Mouse (Mus musculus) gastrocnemius, adult 18-20 months (tissue): Measurements from ENCODE around the gene Slc4a3. TPM values are rescaled to one million over a fixed set of nuclear protein-coding genes. Genes with fewer than 3 reads are reported as not detected.

Source experiments
- DNase-seq: peaks from one replicate; pipeline ENCODE4 v3.0.0; 2021; ENCODE audit warnings: low spot score
- long read RNA-seq, 2 experiments: library from polyadenylated mRNA; stranded (forward); transcript quantifications; one replicate each; pipeline ENCODE4 v2.0.0; 2021
- total RNA-seq, 2 experiments: library from RNA; stranded (reverse); gene quantifications; 2 replicates each; pipeline ENCODE4 v1.2.3; 2021

The Slc4a3 gene
- 1 to 10 TPM; 6.0 to 9.2 TPM for total RNA-seq
- long read RNA-seq, experiment 1, partial matches to known transcripts, result 3 of 7 reads
- long read RNA-seq, experiment 1, other reads (novel, unspliced or antisense), result 4 of 7 reads
- long read RNA-seq, experiment 2, partial matches to known transcripts, result 3 of 7 reads
- long read RNA-seq, experiment 2, other reads (novel, unspliced or antisense), result 4 of 7 reads

- DNase-seq, result peak; percentile 40
Measured at GRCm38 (mm10) chr1:75545965-75546956, at the start of gene Slc4a3. Gene Slc4a3, plus strand, starts transcription at chr1:75546266.

- no peak for DNase-seq
Measured at GRCm38 (mm10) chr1:75498897-75499296, 47.2 kb upstream of the Slc4a3 start.

- no peak for DNase-seq
Measured at GRCm38 (mm10) chr1:75499441-75499840, 46.6 kb upstream of the Slc4a3 start.

GRCm38 (mm10) chr1:75501905-75502304 lies 44.2 kb upstream of the Slc4a3 start:
- DNase-seq, result no peak

GRCm38 (mm10) chr1:75502945-75503650 lies 43.0 kb upstream of the Slc4a3 start:
- no peak for DNase-seq

GRCm38 (mm10) chr1:75503651-75503980 lies 42.5 kb upstream of the Slc4a3 start:
- no peak for DNase-seq

GRCm38 (mm10) chr1:75504256-75505045 lies 41.6 kb upstream of the Slc4a3 start:
- DNase-seq, result no peak

- DNase-seq, result peak; percentile 64
Measured at GRCm38 (mm10) chr1:75505159-75505955, 40.7 kb upstream of the Slc4a3 start.

GRCm38 (mm10) chr1:75505956-75506831 lies 39.9 kb upstream of the Slc4a3 start, which contains the start of gene Obsl1:
Gene Obsl1, minus strand, starts transcription at chr1:75506452.
- DNase-seq, result peak; percentile 57

GRCm38 (mm10) chr1:75507006-75507405 lies 39.1 kb upstream of the Slc4a3 start, which contains the start of gene Inha:
Gene Inha, plus strand, starts transcription at chr1:75507077.
- DNase-seq, result no peak

- DNase-seq, result no peak
Measured at GRCm38 (mm10) chr1:75509586-75509985, 36.5 kb upstream of the Slc4a3 start.

- DNase-seq, result no peak
Measured at GRCm38 (mm10) chr1:75510154-75510553, 35.9 kb upstream of the Slc4a3 start.

- DNase-seq, result no peak
Measured at GRCm38 (mm10) chr1:75511437-75512210, 34.4 kb upstream of the Slc4a3 start.

- no peak for DNase-seq
Measured at GRCm38 (mm10) chr1:75512550-75512949, 33.5 kb upstream of the Slc4a3 start.

GRCm38 (mm10) chr1:75516703-75517380 lies 29.2 kb upstream of the Slc4a3 start:
- DNase-seq, result no peak

GRCm38 (mm10) chr1:75517984-75518383 lies 28.1 kb upstream of the Slc4a3 start:
- no peak for DNase-seq

- DNase-seq, result no peak
Measured at GRCm38 (mm10) chr1:75518427-75518826, 27.6 kb upstream of the Slc4a3 start.

- DNase-seq, result no peak
Measured at GRCm38 (mm10) chr1:75519576-75519975, 26.5 kb upstream of the Slc4a3 start.
